Mouse (Mus musculus) brain, embryonic 14.5 days (tissue): Measurements from ENCODE around the gene Abcb10. TPM values are rescaled to one million over a fixed set of nuclear protein-coding genes. Genes with fewer than 3 reads are reported as not detected.
"Not testable (repeated sequence)": the region's sequence is repeated elsewhere in the genome, so short reads cannot be mapped to it uniquely, and the experiment has no call there.

Experiments
- DNase-seq: peaks from one replicate; pipeline ENCODE4 v3.0.0-alpha.2; 2011; ENCODE audit warnings: low read depth
- CTCF ChIP-seq: fragments of 200-500 bp; IDR thresholded peaks from 2 replicates; pipeline ENCODE4 v1.5.1; 2012; ENCODE audit warnings: inconsistent platforms, mild to moderate bottlenecking, moderate library complexity, borderline replicate concordance; ENCODE audit not compliant: insufficient read depth, insufficient read length; ENCODE audit errors: extremely low read depth
- POLR2A ChIP-seq: fragments of 200-500 bp; IDR thresholded peaks from 2 replicates; pipeline ENCODE4 v1.6.1; 2012; ENCODE audit warnings: mild to moderate bottlenecking, inconsistent platforms, borderline replicate concordance; ENCODE audit not compliant: poor library complexity, insufficient read depth, insufficient read length, severe bottlenecking; ENCODE audit errors: extremely low read depth
- polyA plus RNA-seq: library from polyadenylated mRNA; depleted of rRNA; stranded (reverse); fragments of >200 nt; gene quantifications from 2 replicates; pipeline ENCODE4 v1.2.3, GENCODE M21; 2012; rRNA removed

Gene Abcb10
- polyA plus RNA-seq, result 16.0 and 19.5 TPM in 2 replicates

GRCm38 (mm10) chr8:123982826-123983400 lies at the start of gene Abcb10:
Abcb10 (minus strand) TSS chr8:123983122.
- peak; percentile 86 for DNase-seq
- TF ChIP-seq CTCF, result no peak
- TF ChIP-seq POLR2A, result peak; percentile 54

- TF ChIP-seq CTCF (no peak), POLR2A (no peak)
- DNase-seq, result no peak
These were observed 44.9 kb upstream of the Abcb10 start for GRCm38 (mm10) chr8:124027831-124028230.

GRCm38 (mm10) chr8:124026265-124026664 lies 43.3 kb upstream of the Abcb10 start:
- not testable (repeated sequence) for DNase-seq

- DNase-seq, result peak; percentile 96
- TF ChIP-seq CTCF (no peak), POLR2A (peak; percentile 84)
These were observed 38.6 kb upstream of the Abcb10 start, which contains the start of the genes Taf5l and Urb2 for GRCm38 (mm10) chr8:124021237-124022227. Taf5l (minus strand) TSS chr8:124021397. Urb2 (plus strand) TSS chr8:124021508.

- peak; percentile 86 for DNase-seq
- peak; percentile 52; the same call in 1 of the 2 replicates for TF ChIP-seq POLR2A
- TF ChIP-seq CTCF, result peak; percentile 3; the same call in 1 of the 2 replicates
These were observed 37.7 kb upstream of the Abcb10 start for GRCm38 (mm10) chr8:124020439-124021236.

GRCm38 (mm10) chr8:124019782-124020181 lies 36.9 kb upstream of the Abcb10 start:
- no peak for TF ChIP-seq POLR2A
- no peak for TF ChIP-seq CTCF
- peak; percentile 11 for DNase-seq

GRCm38 (mm10) chr8:124014751-124015150 lies 31.8 kb upstream of the Abcb10 start:
- no peak for DNase-seq
- no peak for TF ChIP-seq CTCF
- TF ChIP-seq POLR2A, result no peak

GRCm38 (mm10) chr8:124014299-124014698 lies 31.4 kb upstream of the Abcb10 start:
- DNase-seq, result not testable (repeated sequence)

GRCm38 (mm10) chr8:124011989-124012586 lies 29.2 kb upstream of the Abcb10 start:
- TF ChIP-seq POLR2A (no peak), CTCF (no peak)
- no peak for DNase-seq

- no peak for DNase-seq
- TF ChIP-seq POLR2A, result no peak
- no peak for TF ChIP-seq CTCF
These were observed 28.7 kb upstream of the Abcb10 start for GRCm38 (mm10) chr8:124011580-124011979.

- no peak for DNase-seq
- TF ChIP-seq POLR2A, result no peak
- TF ChIP-seq CTCF, result no peak
These were observed 24.9 kb upstream of the Abcb10 start for GRCm38 (mm10) chr8:124007829-124008228.

- DNase-seq, result no peak
These were observed 19.7 kb upstream of the Abcb10 start for GRCm38 (mm10) chr8:124002546-124003108.

More at GRCm38 (mm10) chr8:124002546-124003108, 19.7 kb upstream of the Abcb10 start:
- TF ChIP-seq POLR2A, result no peak
- TF ChIP-seq CTCF, result no peak
